In genomic region chr19:58453581-58453980, GRCm38 (mm10) we compare ENCODE assay signal across 8 mouse cellular contexts. TPM values are rescaled to one million over a fixed set of nuclear protein-coding genes. Genes with fewer than 3 reads are reported as not detected.
A peak's percentile ranks its signal among the peaks of the same experiment; 100 is the strongest.
DNase-seq lines count a peak whose midpoint lies in the region; ATAC-seq and TF ChIP-seq lines count a peak whose summit lies in the region.

No protein-coding gene starts in this region.

- H3K9ac ChIP-seq in heart, adult 2 months (ENCODE audit: low read depth, low read length): peak overlapping the region; percentile 26; the same call in 1 of the 2 replicates
- H3K9ac ChIP-seq in liver, postnatal 0 days (replicated peaks): peak overlapping the region; percentile 58
- H3K9ac ChIP-seq in neural tube, embryonic 13.5 days: peak overlapping the region; percentile 85

- H3K9me3 ChIP-seq in liver, postnatal 0 days (ENCODE audit: low read length): no peaks in the 10 kb centered on the region
- H3K9me3 ChIP-seq in neural tube, embryonic 13.5 days: no peaks in the 10 kb centered on the region

- peaks cover 5% of the 10 kb centered on the region; the same call in 1 of the 2 replicates for H3K4me1 ChIP-seq in heart, adult 2 months (ENCODE audit: control insufficient read depth, insufficient read depth, low read length)
- peaks cover 11% of the 10 kb centered on the region for H3K4me1 ChIP-seq in liver, postnatal 0 days (ENCODE audit: insufficient read depth)
- peaks cover 76% of the 10 kb centered on the region for H3K4me1 ChIP-seq in neural tube, embryonic 13.5 days (replicated peaks)

- peak overlapping the region; percentile 69 for H3K4me2 ChIP-seq in liver, postnatal 0 days (ENCODE audit: low read depth, low read length)
- peak overlapping the region; percentile 92 for H3K4me2 ChIP-seq in neural tube, embryonic 13.5 days

- no peaks in the 10 kb centered on the region for H3K36me3 ChIP-seq in heart, adult 2 months (ENCODE audit: control insufficient read depth, insufficient read depth, low read length)
- 0 out of 2 replicates have a peak, but pooled peaks cover 2% of the 10 kb centered on the region for H3K36me3 ChIP-seq in liver, postnatal 0 days (replicated peaks; ENCODE audit: insufficient read depth, low read length)
- peaks cover 11% of the 10 kb centered on the region for H3K36me3 ChIP-seq in neural tube, embryonic 13.5 days

- no peak for TF ChIP-seq EP300 in heart, adult 2 months (IDR thresholded peaks at IDR 0.05; ENCODE audit: insufficient read depth, low read depth, low read length)
- no peak for TF ChIP-seq EP300 in liver, postnatal 0 days (IDR thresholded peaks at IDR 0.05; ENCODE audit: low read depth)

- H3K27me3 ChIP-seq in heart, adult 2 months (ENCODE audit: control insufficient read depth, insufficient read depth, low read length): peaks cover 9% of the 10 kb centered on the region
- H3K27me3 ChIP-seq in liver, postnatal 0 days (ENCODE audit: insufficient read depth, low read length): peaks cover 37% of the 10 kb centered on the region
- H3K27me3 ChIP-seq in neural tube, embryonic 13.5 days: no peaks in the 10 kb centered on the region; the same call in 1 of the 2 replicates

- H3K27ac ChIP-seq in heart, adult 2 months: no peak overlapping the region
- H3K27ac ChIP-seq in liver, postnatal 0 days (ENCODE audit: low read depth): peak overlapping the region; percentile 78
- H3K27ac ChIP-seq in neural tube, embryonic 13.5 days (replicated peaks): peak overlapping the region; percentile 93

- peak; percentile 7 for DNase-seq in CD4-positive, CD25-positive, alpha-beta regulatory T cell, adult 2 months (ENCODE audit: low read depth, low spot score)
- DNase-seq in brain, adult 2 months (ENCODE audit: low read depth, low spot score): peak; percentile 12
- peak; percentile 47 to 53 for DNase-seq in heart, adult 2 months
- peak; percentile 70 for DNase-seq in kidney, adult 18-20 months
- DNase-seq in liver, postnatal 0 days: peak; percentile 63
- no peak for DNase-seq in cerebellum, adult 9-11 months

- TF ChIP-seq CTCF in heart, adult 2 months (IDR thresholded peaks at IDR 0.05): no peak
- TF ChIP-seq CTCF in liver, postnatal 0 days (IDR thresholded peaks at IDR 0.05; ENCODE audit: low read depth): no peak

- no peaks in the 10 kb centered on the region for H3K79me2 ChIP-seq in heart, adult 2 months (replicated peaks; ENCODE audit: control insufficient read depth, insufficient read depth, low read length)

- no peak for ATAC-seq in CD4-positive, CD25-positive, alpha-beta regulatory T cell, adult 4 months
- peak; percentile 61 for ATAC-seq in liver, postnatal 0 days
- ATAC-seq in neural tube, embryonic 13.5 days (ENCODE audit: low read depth): no peak

- TF ChIP-seq POLR2A in heart, adult 2 months (IDR thresholded peaks at IDR 0.05; ENCODE audit: insufficient read depth, low read depth, low read length): no peak

- 1% methylated on average over 22 of the region's 22 CpGs for WGBS in heart, adult 2 months
- 1% methylated on average over 22 of the region's 22 CpGs for WGBS in liver, postnatal 0 days (ENCODE audit: insufficient replicate concordance)
- WGBS in neural tube, embryonic 13.5 days: under 1% methylated on average over 22 of the region's 22 CpGs

- intact Hi-C loops in heart, adult 2 months (cut with DNase I): loop anchor here (10.0 kb wide), 2 partner anchors 139 to 339 kb away; no protein-coding TSS in a partner anchor

- H3K4me3 ChIP-seq in heart, adult 2 months: peak overlapping the region; percentile 47
- peak overlapping the region; percentile 59 for H3K4me3 ChIP-seq in liver, postnatal 0 days (ENCODE audit: low read depth, low read length)
- H3K4me3 ChIP-seq in neural tube, embryonic 13.5 days: peak overlapping the region; percentile 67

RNA-seq across cellular contexts. Expression of gene Gfra1, which starts 2.1 kb away (rescaled TPM):
- polyA plus RNA-seq in CD4-positive, CD25-positive, alpha-beta regulatory T cell, adult 4 months (2017; shearing (Covaris generic)): 1 to 10 TPM; 1.1 to 1.7 TPM
- 1 to 10 TPM; 4.1 to 5.4 TPM for total RNA-seq in heart, adult 2 months (2021)
- polyA plus RNA-seq in heart, adult 2 months (2012; rRNA removed): 2.3 and 6.2 TPM in 2 replicates
- polyA plus RNA-seq in liver, postnatal 0 days (2015; fragmentation: Nextera tagmentation; extraction: Ambion mirVana): 8.4 and 8.8 TPM in 2 replicates
- 72.7 and 83.3 TPM in 2 replicates for polyA plus RNA-seq in neural tube, embryonic 13.5 days (2015; fragmentation: Nextera tagmentation; extraction: Ambion mirVana)

RNA-seq across cellular contexts. Expression of gene Ccdc172, which starts 58.2 kb away (rescaled TPM):
- not detected for polyA plus RNA-seq in CD4-positive, CD25-positive, alpha-beta regulatory T cell, adult 4 months (2017; shearing (Covaris generic))
- not detected for total RNA-seq in heart, adult 2 months (2021)
- polyA plus RNA-seq in heart, adult 2 months (2012; rRNA removed): not detected in 2 replicates
- polyA plus RNA-seq in liver, postnatal 0 days (2015; fragmentation: Nextera tagmentation; extraction: Ambion mirVana): not detected in 2 replicates
- not detected in 2 replicates for polyA plus RNA-seq in neural tube, embryonic 13.5 days (2015; fragmentation: Nextera tagmentation; extraction: Ambion mirVana)

Comparison
In these comparisons a context has a peak if more than half of its experiments do, and no peak if none do; other contexts are left out.
1. H3K9ac ChIP-seq: peak in every context shown above with its lines; median percentile 85 in neural tube, embryonic 13.5 days; 58 in liver, postnatal 0 days; 26 in heart, adult 2 months.